Comparison of ENCODE assay signal across 15 mouse cellular contexts in the genomic region with DNA sequence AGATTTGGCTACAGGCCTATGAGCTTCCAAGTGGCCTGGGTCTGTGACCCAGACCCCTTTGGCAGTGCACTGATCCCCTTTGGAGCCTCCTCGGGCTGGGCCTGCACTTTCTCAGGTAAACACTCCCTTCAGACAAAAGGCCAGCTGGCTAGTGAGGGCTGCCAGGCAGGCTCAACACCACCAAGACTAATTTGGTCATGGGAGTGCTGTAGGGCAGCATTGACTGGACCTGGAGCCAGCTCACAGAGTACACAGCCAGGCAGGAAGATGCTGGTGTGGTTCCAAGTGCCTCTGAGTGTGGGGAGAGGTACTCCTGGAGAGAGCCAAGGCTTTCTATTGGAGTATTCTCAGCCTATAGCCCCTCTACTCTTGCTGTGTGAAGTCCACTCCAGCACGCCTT.
DNase-seq lines count a peak whose midpoint lies in the region; ATAC-seq and TF ChIP-seq lines count a peak whose summit lies in the region.
"Had no signal": no experiment of that assay in that cellular context is flagged by ENCODE, and none has a peak within 500 bp of the region (broad histone marks: within the 10 kb centered on the region; RNA-seq: fewer than 3 reads in every experiment).

No protein-coding gene starts in this region.

- H3K4me3 ChIP-seq in lung, embryonic 14.5 days (ENCODE audit: low read depth, low read length): no peak overlapping the region
- H3K4me3 ChIP-seq in stomach, postnatal 0 days (ENCODE audit: low read depth, low read length): no peak overlapping the region
- H3K4me3 ChIP-seq in gastrocnemius, adult 2 months: no peak overlapping the region
- H3K4me3 ChIP-seq: heart, adult 2 months; kidney, embryonic 15.5 days; limb, embryonic 10.5 days; neural tube, embryonic 12.5 days had no signal

- H3K9ac ChIP-seq in lung, embryonic 14.5 days: no peak overlapping the region
- H3K9ac ChIP-seq in stomach, postnatal 0 days (ENCODE audit: low read length): no peak overlapping the region
- H3K9ac ChIP-seq: kidney, embryonic 15.5 days; neural tube, embryonic 12.5 days had no signal

- ATAC-seq in lung, embryonic 14.5 days (ENCODE audit: insufficient read depth): no peak; the same call in 1 of the 2 replicates
- no peak for ATAC-seq in stomach, postnatal 0 days (ENCODE audit: low FRiP score, low TSS enrichment)

- 38% methylated on average over 2 of the region's 2 CpGs for WGBS in lung, embryonic 14.5 days
- WGBS in stomach, postnatal 0 days: 30% methylated on average over 2 of the region's 2 CpGs

- H3K9me3 ChIP-seq in lung, embryonic 14.5 days (ENCODE audit: low read depth, low read length): no peaks in the 10 kb centered on the region
- H3K9me3 ChIP-seq in stomach, postnatal 0 days (ENCODE audit: control insufficient read depth, low read length): no peaks in the 10 kb centered on the region
- H3K9me3 ChIP-seq: kidney, embryonic 15.5 days; limb, embryonic 10.5 days; neural tube, embryonic 12.5 days had no signal

- TF ChIP-seq EP300 in stomach, postnatal 0 days (optimal IDR thresholded peaks at IDR 0.05): no peak

- no peak for TF ChIP-seq CTCF in lung, embryonic 14.5 days (IDR thresholded peaks at IDR 0.05; ENCODE audit: low read depth)
- no peak for TF ChIP-seq CTCF in stomach, postnatal 0 days (IDR thresholded peaks at IDR 0.05; ENCODE audit: low read depth)
- no peak for TF ChIP-seq CTCF in gastrocnemius, adult 2 months (IDR thresholded peaks at IDR 0.05)

- no peaks in the 10 kb centered on the region for H3K27me3 ChIP-seq in lung, embryonic 14.5 days (ENCODE audit: insufficient read depth, low read length)
- no peaks in the 10 kb centered on the region for H3K27me3 ChIP-seq in stomach, postnatal 0 days (ENCODE audit: control insufficient read depth, insufficient read depth, low read length)
- H3K27me3 ChIP-seq: kidney, embryonic 15.5 days; neural tube, embryonic 12.5 days had no signal

- no peak overlapping the region for H3K27ac ChIP-seq in lung, embryonic 14.5 days (ENCODE audit: low read depth)
- H3K27ac ChIP-seq in stomach, postnatal 0 days (replicated peaks): peak overlapping the region; percentile 61; the same call in 1 of the 2 replicates
- H3K27ac ChIP-seq in gastrocnemius, adult 2 months: no peak overlapping the region
- H3K27ac ChIP-seq: heart, adult 2 months; kidney, embryonic 15.5 days; limb, embryonic 10.5 days; neural tube, embryonic 12.5 days had no signal

- intact Hi-C loops in heart, postnatal 25 days (cut with DNase I): no loop called here
- intact Hi-C loops in gastrocnemius, adult 2 months (cut with DNase I): no loop called here

- no peaks in the 10 kb centered on the region for H3K4me1 ChIP-seq in lung, embryonic 14.5 days (ENCODE audit: insufficient read depth)
- H3K4me1 ChIP-seq in stomach, postnatal 0 days (replicated peaks; ENCODE audit: control insufficient read depth, insufficient read depth): no peaks in the 10 kb centered on the region
- H3K4me1 ChIP-seq: kidney, embryonic 15.5 days; limb, embryonic 10.5 days; neural tube, embryonic 12.5 days had no signal

- H3K4me2 ChIP-seq in lung, embryonic 14.5 days: no peak overlapping the region
- no peak overlapping the region for H3K4me2 ChIP-seq in stomach, postnatal 0 days (replicated peaks; ENCODE audit: low read depth)
- H3K4me2 ChIP-seq: kidney, embryonic 15.5 days; neural tube, embryonic 12.5 days had no signal

- DNase-seq in heart, adult 18-20 months: peak; percentile 13 to 22
- DNase-seq in heart, postnatal 25 days (ENCODE audit: low spot score): no peak
- peak; percentile 46 for DNase-seq in lung, embryonic 14.5 days
- no peak for DNase-seq in lung, postnatal 14 days
- DNase-seq in cerebellum, postnatal 10 days: peak; percentile 92 to 95
- no peak for DNase-seq in stomach, postnatal 0 days (ENCODE audit: low spot score)
- no peak for DNase-seq in gastrocnemius, adult 2 months
- DNase-seq in ovary, postnatal 36 days (ENCODE audit: low spot score): no peak
- DNase-seq: midbrain, embryonic 14.5 days; retina, postnatal 1 day had no signal

- no peaks in the 10 kb centered on the region for H3K36me3 ChIP-seq in lung, embryonic 14.5 days (ENCODE audit: insufficient read depth)
- no peaks in the 10 kb centered on the region for H3K36me3 ChIP-seq in stomach, postnatal 0 days (ENCODE audit: control insufficient read depth, insufficient read depth, low read length)
- H3K36me3 ChIP-seq: G1E; kidney, embryonic 15.5 days; limb, embryonic 10.5 days; neural tube, embryonic 12.5 days had no signal

Comparison
In these comparisons a context has a peak if more than half of its experiments do, and no peak if none do; other contexts are left out.
1. DNase-seq: peak in heart, adult 18-20 months (2 of 2), lung, embryonic 14.5 days (single experiment) and cerebellum, postnatal 10 days (2 of 2); none in heart, postnatal 25 days (single experiment), lung, postnatal 14 days (single experiment), stomach, postnatal 0 days (single experiment), gastrocnemius, adult 2 months (single experiment) and ovary, postnatal 36 days (single experiment).